Mouse (Mus musculus): ENCODE data around the gene Dixdc1.

Dixdc1 gene

GRCm38 (mm10) chr9:50700921-50701691 is 38.2 kb downstream of the Dixdc1 start:
- DNase-seq (ENCODE audit: low read depth, low spot score), result peak; percentile 22

- no peak for DNase-seq (ENCODE audit: low read depth, low spot score)
Observed at GRCm38 (mm10) chr9:50698418-50699409, 40.6 kb downstream of the Dixdc1 start.

GRCm38 (mm10) chr9:50697706-50698041 is 41.6 kb downstream of the Dixdc1 start:
- DNase-seq (ENCODE audit: low read depth, low spot score), result peak; percentile 28

GRCm38 (mm10) chr9:50696851-50697705 is 42.2 kb downstream of the Dixdc1 start:
- no peak for DNase-seq (ENCODE audit: low read depth, low spot score)

GRCm38 (mm10) chr9:50695153-50695552 is 44.2 kb downstream of the Dixdc1 start:
- DNase-seq (ENCODE audit: low read depth, low spot score), result no peak

- DNase-seq (ENCODE audit: low read depth, low spot score), result peak; percentile 23
Observed at GRCm38 (mm10) chr9:50693631-50694030, 45.7 kb downstream of the Dixdc1 start.

GRCm38 (mm10) chr9:50692626-50693580 is 46.4 kb downstream of the Dixdc1 start:
- DNase-seq (ENCODE audit: low read depth, low spot score), result no peak

- peak; percentile 49 for DNase-seq (ENCODE audit: low read depth, low spot score)
Observed at GRCm38 (mm10) chr9:50686866-50687652, 52.3 kb downstream of the Dixdc1 start.

GRCm38 (mm10) chr9:50681727-50682126 is 57.6 kb downstream of the Dixdc1 start:
- DNase-seq (ENCODE audit: low read depth, low spot score), result no peak

- DNase-seq (ENCODE audit: low read depth, low spot score), result no peak
Observed at GRCm38 (mm10) chr9:50679406-50679805, 59.9 kb downstream of the Dixdc1 start.

- DNase-seq (ENCODE audit: low read depth, low spot score), result no peak
Observed at GRCm38 (mm10) chr9:50674771-50675170, 64.5 kb downstream of the Dixdc1 start.

GRCm38 (mm10) chr9:50670690-50671089 is 68.6 kb downstream of the Dixdc1 start:
- DNase-seq (ENCODE audit: low read depth, low spot score), result peak; percentile 73

GRCm38 (mm10) chr9:50667579-50668498 is 71.5 kb downstream of the Dixdc1 start:
- DNase-seq (ENCODE audit: low read depth, low spot score), result no peak

- no peak for DNase-seq (ENCODE audit: low read depth, low spot score)
Observed at GRCm38 (mm10) chr9:50666442-50666841, 72.9 kb downstream of the Dixdc1 start.

- no peak for DNase-seq (ENCODE audit: low read depth, low spot score)
Observed at GRCm38 (mm10) chr9:50664826-50665225, 74.5 kb downstream of the Dixdc1 start.

- DNase-seq (ENCODE audit: low read depth, low spot score), result peak; percentile 6
Observed at GRCm38 (mm10) chr9:50660431-50660830, 78.9 kb downstream of the Dixdc1 start.

GRCm38 (mm10) chr9:50659392-50660217 is 79.7 kb downstream of the Dixdc1 start, which contains the start of gene Dlat:
Gene Dlat (minus strand): TSS chr9:50659780.
- DNase-seq (ENCODE audit: low read depth, low spot score), result peak; percentile 78
